Mouse (Mus musculus) ovary, adult 2 months (tissue): Measurements from ENCODE around the gene Pom121l12. TPM values are rescaled to one million over a fixed set of nuclear protein-coding genes. Genes with fewer than 3 reads are reported as not detected.

ENCODE experiments used
- polyA plus RNA-seq: library from polyadenylated mRNA; depleted of rRNA; stranded (reverse); fragments of >200 nt; gene quantifications from 2 replicates; pipeline ENCODE4 v1.2.3, GENCODE M21; 2012; rRNA removed

The Pom121l12 gene
- not detected in 2 replicates for polyA plus RNA-seq

DNA sequence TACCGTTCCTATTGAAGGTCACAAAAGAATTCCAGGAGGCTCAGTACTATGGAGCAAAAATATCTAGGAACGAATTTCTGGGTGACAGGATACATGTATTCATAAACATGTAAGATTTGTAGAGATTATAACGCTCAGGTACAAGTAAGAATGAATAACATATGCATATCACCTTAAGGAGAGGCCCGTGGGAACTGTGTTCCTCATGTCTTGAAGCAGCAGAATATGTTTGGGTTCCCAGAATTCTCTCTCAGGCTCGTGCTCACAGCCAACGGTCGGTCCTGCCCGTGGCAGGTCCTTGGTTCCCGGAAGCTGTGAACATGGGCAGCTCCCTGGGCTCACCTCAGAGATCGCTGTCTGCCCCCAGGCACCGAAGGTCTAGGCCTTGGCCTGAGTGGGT lies at the start of gene Pom121l12:
TSS of gene Pom121l12 (plus strand) at position 301 of the 400 bp plus-strand sequence.

